Mouse (Mus musculus) embryonic fibroblast, embryonic 13.5 days (primary cell): ENCODE data around the gene Zfhx3.

ENCODE experiments used
- CTCF ChIP-seq: IDR thresholded peaks from 2 replicates; pipeline ENCODE4 v1.5.1; 2011; ENCODE audit warnings: mild to moderate bottlenecking, control low read depth, low read length, moderate library complexity, borderline replicate concordance; ENCODE audit not compliant: insufficient read depth
- POLR2A ChIP-seq: IDR thresholded peaks from 2 replicates; pipeline ENCODE4 v1.6.1; 2011; ENCODE audit warnings: low read depth, mild to moderate bottlenecking, control low read depth, low read length, moderate library complexity

DNA sequence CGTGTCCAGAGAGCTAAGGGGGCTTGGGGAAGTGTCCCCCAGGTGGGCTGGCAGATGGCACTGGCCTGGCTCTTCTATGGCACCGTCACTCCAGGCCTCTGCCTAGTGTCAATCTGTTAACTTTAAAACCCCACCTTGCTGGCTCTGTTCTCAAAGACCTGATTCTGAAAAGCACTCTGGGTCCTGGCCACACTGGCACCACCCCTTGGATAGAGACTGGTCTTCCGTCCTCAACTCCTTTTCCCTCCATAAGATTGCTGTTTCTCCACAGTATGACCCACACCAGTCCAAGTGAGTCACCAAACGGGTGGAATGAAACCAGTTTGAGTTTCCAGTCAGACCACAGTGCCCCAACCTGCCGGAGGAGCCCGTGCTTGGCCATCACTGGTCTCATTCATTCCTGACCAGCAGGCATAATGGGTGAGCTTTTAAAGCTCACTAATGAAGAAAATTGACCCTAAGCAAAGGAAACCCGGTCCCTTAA is 304.5 kb downstream of the Zfhx3 start:
- TF ChIP-seq CTCF (no peak), POLR2A (no peak)
